Mouse (Mus musculus) liver, embryonic 18 days (tissue): ENCODE results near the gene Parp4. TPM values are rescaled to one million over a fixed set of nuclear protein-coding genes. Genes with fewer than 3 reads are reported as not detected.

Experiments used
- polyA plus RNA-seq: library from polyadenylated mRNA; depleted of rRNA; stranded (reverse); fragments of >200 nt; gene quantifications from 2 replicates; pipeline ENCODE4 v1.2.3, GENCODE M21; 2012; rRNA removed

Parp4 gene
- 2.5 and 3.5 TPM in 2 replicates for polyA plus RNA-seq

DNA sequence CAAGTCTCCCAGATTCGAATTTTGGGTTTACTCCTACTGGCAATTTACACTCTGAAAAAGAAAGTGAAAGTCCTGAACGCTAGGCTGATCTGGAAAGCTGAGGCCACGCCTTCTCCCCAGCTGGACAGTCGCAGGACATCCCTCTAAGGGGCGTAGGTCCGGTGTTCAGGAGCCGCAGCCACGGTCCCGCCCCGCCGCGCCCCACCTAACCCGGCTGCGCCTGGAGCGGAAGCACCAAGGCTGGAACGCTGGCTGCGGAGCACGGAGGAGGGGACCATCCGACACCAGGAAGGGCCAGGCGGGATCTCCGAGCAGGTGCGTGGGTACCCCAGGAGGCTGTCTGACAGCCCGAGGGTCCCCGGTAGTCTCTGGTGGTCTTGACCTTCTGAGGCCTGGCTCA is at the start of gene Parp4, which contains the start of gene Cenpj:
TSS of gene Parp4 (plus strand) at position 204 of the 400 bp plus-strand sequence.
TSS of gene Cenpj (minus strand) at position 10 of the 400 bp plus-strand sequence.

DNA sequence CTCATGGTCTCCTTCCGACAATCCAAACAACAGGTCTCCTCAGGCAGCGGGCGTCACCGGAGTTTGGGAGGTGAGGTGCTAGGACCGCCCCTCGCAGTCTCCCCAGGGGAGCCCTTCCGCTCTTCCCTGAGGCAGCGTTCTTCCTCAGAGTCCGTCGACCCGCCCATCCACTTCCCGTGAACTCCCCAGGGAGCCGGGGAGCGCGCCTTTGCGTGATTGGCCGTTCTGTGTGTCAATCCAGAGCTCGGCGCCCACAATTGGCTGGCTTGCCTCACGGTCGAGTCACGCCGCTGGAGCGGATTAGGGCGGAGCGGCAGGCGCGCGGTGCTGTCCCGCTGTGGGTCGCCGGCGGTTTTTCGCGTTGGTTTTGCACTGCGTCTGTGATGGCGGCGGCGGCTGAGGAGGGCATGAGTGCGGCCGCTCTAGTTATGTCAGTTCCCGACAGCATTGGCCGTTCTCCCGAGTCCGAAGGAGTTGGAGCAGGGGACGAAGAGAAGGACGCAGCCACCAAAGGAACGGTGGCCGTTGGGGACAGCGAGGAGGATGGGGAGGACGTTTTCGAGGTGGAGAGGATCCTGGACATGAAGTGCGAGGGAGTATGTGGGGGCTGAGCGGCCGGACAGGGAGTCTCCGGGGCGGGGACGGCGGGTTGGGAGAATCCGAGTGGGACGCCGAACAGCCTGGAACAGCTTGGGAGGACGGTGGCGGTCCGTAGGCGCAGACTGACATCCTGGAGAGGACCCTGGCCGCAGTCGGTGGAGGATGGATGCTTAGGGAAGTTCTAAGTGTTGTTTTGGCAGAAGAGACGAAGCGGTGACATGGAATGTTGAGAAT is 92.8 kb downstream of the Parp4 start, which contains the start of gene Mphosph8:
TSS of gene Mphosph8 (plus strand) at position 280 of the 834 bp plus-strand sequence.

Other genes starting within 250 kb of the Parp4 start
- gene Atp12a, start 210.6 kb upstream of the Parp4 start, polyA plus RNA-seq = not detected in 2 replicates
- 0.20 and 0.43 TPM in 2 replicates for gene Rnf17, start 173.0 kb upstream of the Parp4 start, polyA plus RNA-seq
- gene Cenpj, start 194 bp upstream of the Parp4 start, polyA plus RNA-seq = 2.6 TPM in 2 replicates
- gene Mphosph8, start 92.6 kb downstream of the Parp4 start, polyA plus RNA-seq = 8.5 and 9.3 TPM in 2 replicates
- 8.9 and 9.6 TPM in 2 replicates for gene Pspc1, start 202.7 kb downstream of the Parp4 start, polyA plus RNA-seq
- gene Zmym5, start 236.1 kb downstream of the Parp4 start, polyA plus RNA-seq = 7.4 and 8.0 TPM in 2 replicates